Mouse (Mus musculus) spleen, postnatal 14 days (tissue): ENCODE data around the gene Epha8.

Source experiments
- DNase-seq, 2 experiments: peaks; one replicate each; pipeline ENCODE4 v3.0.0; 2021 to 2022; ENCODE audit warnings: low spot score in 2 of 2

Gene Epha8

GRCm38 (mm10) chr4:136954562-136954961 lies 2.1 kb downstream of the Epha8 start:
- no peak for DNase-seq

GRCm38 (mm10) chr4:136949266-136949989 lies 7.2 kb downstream of the Epha8 start:
- no peak for DNase-seq

- no peak for DNase-seq
Observed at GRCm38 (mm10) chr4:136945397-136945796, 11.2 kb downstream of the Epha8 start.

- DNase-seq = no peak
Observed at GRCm38 (mm10) chr4:136944558-136945350, 11.9 kb downstream of the Epha8 start.

GRCm38 (mm10) chr4:136943175-136943574 lies 13.4 kb downstream of the Epha8 start:
- DNase-seq = no peak

GRCm38 (mm10) chr4:136942761-136943160 lies 13.9 kb downstream of the Epha8 start:
- no peak for DNase-seq

GRCm38 (mm10) chr4:136937935-136938334 lies 18.7 kb downstream of the Epha8 start:
- no peak for DNase-seq

- DNase-seq = no peak
Observed at GRCm38 (mm10) chr4:136937344-136937743, 19.3 kb downstream of the Epha8 start.

GRCm38 (mm10) chr4:136934746-136935613 lies 21.6 kb downstream of the Epha8 start:
- no peak for DNase-seq

- DNase-seq = no peak
Observed at GRCm38 (mm10) chr4:136930474-136930873, 26.1 kb downstream of the Epha8 start.

GRCm38 (mm10) chr4:136928928-136929327 lies 27.7 kb downstream of the Epha8 start:
- DNase-seq = no peak

- no peak for DNase-seq
Observed at GRCm38 (mm10) chr4:136925804-136926203, 30.8 kb downstream of the Epha8 start.

- DNase-seq = peak in 1 of 2 experiments; percentile 22
Observed at GRCm38 (mm10) chr4:136924529-136924928, 32.1 kb downstream of the Epha8 start.

- no peak for DNase-seq
Observed at GRCm38 (mm10) chr4:136919526-136919925, 37.1 kb downstream of the Epha8 start.

- DNase-seq = no peak
Observed at GRCm38 (mm10) chr4:136918834-136919233, 37.8 kb downstream of the Epha8 start.

- no peak for DNase-seq
Observed at GRCm38 (mm10) chr4:136917165-136917524, 39.5 kb downstream of the Epha8 start.

- DNase-seq = no peak
Observed at GRCm38 (mm10) chr4:136916359-136917164, 40.1 kb downstream of the Epha8 start.

GRCm38 (mm10) chr4:136912841-136913240 lies 43.8 kb downstream of the Epha8 start:
- DNase-seq = no peak

- DNase-seq = no peak
Observed at GRCm38 (mm10) chr4:136911804-136912203, 44.8 kb downstream of the Epha8 start.

GRCm38 (mm10) chr4:136911211-136911646 lies 45.4 kb downstream of the Epha8 start:
- no peak for DNase-seq

GRCm38 (mm10) chr4:136907809-136908208 lies 48.8 kb downstream of the Epha8 start:
- DNase-seq = no peak
